In the genomic region with DNA sequence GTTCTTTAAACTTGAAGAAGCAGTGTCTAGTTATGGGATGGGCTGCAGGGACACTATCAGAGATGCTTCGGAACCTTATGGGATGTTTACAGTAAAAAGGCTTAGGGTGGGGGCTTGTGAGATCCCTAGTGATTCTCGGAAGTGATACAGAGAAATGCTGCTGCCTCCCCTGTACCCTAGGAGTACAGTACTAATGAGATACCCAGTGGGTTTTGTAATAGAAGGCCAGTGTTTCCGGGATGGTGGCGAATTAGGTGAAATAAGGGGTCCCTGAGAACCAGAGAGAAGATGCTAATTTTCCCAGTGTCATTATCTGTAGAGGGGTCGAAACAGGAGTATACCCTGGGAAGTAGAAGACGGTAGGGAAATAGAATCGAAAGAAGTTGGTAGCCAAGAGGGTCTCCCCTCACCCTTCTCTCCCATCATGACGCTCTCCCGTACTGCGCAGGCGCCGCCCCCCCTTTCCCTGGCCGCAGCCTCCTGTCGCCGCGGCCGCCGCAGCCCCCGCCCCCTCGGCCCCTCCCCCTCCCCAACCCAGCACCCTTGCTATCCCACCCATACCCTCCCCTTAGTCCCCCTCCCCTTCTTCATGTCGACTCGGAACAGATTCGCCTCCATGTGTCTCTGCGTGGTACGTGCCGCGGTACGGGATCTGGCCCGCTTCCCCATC, we compare ENCODE assay signal across 9 mouse cellular contexts. TPM values are rescaled to one million over a fixed set of nuclear protein-coding genes. Genes with fewer than 3 reads are reported as not detected.
A peak's percentile ranks its signal among the peaks of the same experiment; 100 is the strongest.
DNase-seq lines count a peak whose midpoint lies in the region; ATAC-seq and TF ChIP-seq lines count a peak whose summit lies in the region.
"Had no signal": no experiment of that assay in that cellular context is flagged by ENCODE, and none has a peak within 500 bp of the region (broad histone marks: within the 10 kb centered on the region; RNA-seq: fewer than 3 reads in every experiment).

No protein-coding gene starts in this region.

- H3K36me3 ChIP-seq in lung, embryonic 16.5 days (ENCODE audit: control insufficient read depth, insufficient read depth, low read length), result no peaks in the 10 kb centered on the region
- H3K36me3 ChIP-seq in hindbrain, postnatal 0 days (ENCODE audit: insufficient read depth, low read length), result no peaks in the 10 kb centered on the region
- no peaks in the 10 kb centered on the region for H3K36me3 ChIP-seq in midbrain, embryonic 16.5 days (ENCODE audit: control insufficient read depth, insufficient read depth, low read length)

- 0 out of 2 replicates have a peak, but pooled peaks cover 2% of the 10 kb centered on the region for H3K27me3 ChIP-seq in lung, embryonic 16.5 days (ENCODE audit: control insufficient read depth, insufficient read depth, low read depth, low read length)
- H3K27me3 ChIP-seq in hindbrain, postnatal 0 days (ENCODE audit: insufficient read depth, low read length), result no peaks in the 10 kb centered on the region
- no peaks in the 10 kb centered on the region for H3K27me3 ChIP-seq in midbrain, embryonic 16.5 days (ENCODE audit: control insufficient read depth, insufficient read depth, low read depth, low read length)

- peak overlapping the region; percentile 59 for H3K4me2 ChIP-seq in lung, embryonic 16.5 days (ENCODE audit: low read depth, low read length)
- H3K4me2 ChIP-seq in hindbrain, postnatal 0 days (ENCODE audit: low read depth, low read length), result peak overlapping the region; percentile 65
- H3K4me2 ChIP-seq in midbrain, embryonic 16.5 days (ENCODE audit: low read length), result peak overlapping the region; percentile 73

- TF ChIP-seq CTCF in hindbrain, postnatal 0 days (IDR thresholded peaks at IDR 0.05; ENCODE audit: low read depth), result no peak

- H3K9me3 ChIP-seq in lung, embryonic 16.5 days (ENCODE audit: control insufficient read depth, low read length), result no peaks in the 10 kb centered on the region
- no peaks in the 10 kb centered on the region for H3K9me3 ChIP-seq in hindbrain, postnatal 0 days (ENCODE audit: low read length)
- no peaks in the 10 kb centered on the region for H3K9me3 ChIP-seq in midbrain, embryonic 16.5 days (replicated peaks; ENCODE audit: control insufficient read depth, low read length, poor library complexity, severe bottlenecking)

- H3K9ac ChIP-seq in lung, embryonic 16.5 days (ENCODE audit: low read length), result peak overlapping the region; percentile 52; the same call in 1 of the 2 replicates
- peak overlapping the region; percentile 51 for H3K9ac ChIP-seq in hindbrain, postnatal 0 days (replicated peaks; ENCODE audit: low read length)
- H3K9ac ChIP-seq in midbrain, embryonic 16.5 days (ENCODE audit: low read depth, low read length), result peak overlapping the region; percentile 66

- peak; percentile 34 for DNase-seq in CD4-positive, CD25-positive, alpha-beta regulatory T cell, adult 2 months (ENCODE audit: low read depth, low spot score)
- DNase-seq in lung, postnatal 25 days (ENCODE audit: low spot score), result no peak
- DNase-seq in hindbrain, postnatal 0 days (ENCODE audit: low spot score), result peak; percentile 75
- DNase-seq in layer of hippocampus, adult 8-10 months (ENCODE audit: low spot score in 2 of 2), result no peak
- DNase-seq in adrenal gland, adult 18-20 months (ENCODE audit: low spot score in 2 of 2), result no peak

- H3K27ac ChIP-seq in lung, embryonic 16.5 days (ENCODE audit: low read length), result no peak overlapping the region
- peak overlapping the region; percentile 54 for H3K27ac ChIP-seq in hindbrain, postnatal 0 days
- peak overlapping the region; percentile 63 for H3K27ac ChIP-seq in midbrain, embryonic 16.5 days (ENCODE audit: low read length)
- H3K27ac ChIP-seq: macrophage had no signal

- no peak for ATAC-seq in CD4-positive, CD25-positive, alpha-beta regulatory T cell, adult 4 months
- ATAC-seq in lung, embryonic 16.5 days (ENCODE audit: low read depth), result no peak
- ATAC-seq in hindbrain, postnatal 0 days, result no peak
- no peak for ATAC-seq in midbrain, embryonic 16.5 days

- H3K4me1 ChIP-seq in lung, embryonic 16.5 days (replicated peaks; ENCODE audit: control insufficient read depth, insufficient read depth, low read length), result peaks cover 56% of the 10 kb centered on the region
- H3K4me1 ChIP-seq in hindbrain, postnatal 0 days (ENCODE audit: insufficient read depth, low read length), result peaks cover 52% of the 10 kb centered on the region
- H3K4me1 ChIP-seq in midbrain, embryonic 16.5 days (ENCODE audit: control insufficient read depth, insufficient read depth, low read length), result peaks cover 80% of the 10 kb centered on the region

- H3K4me3 ChIP-seq in lung, embryonic 16.5 days (ENCODE audit: low read length), result peak overlapping the region; percentile 40
- H3K4me3 ChIP-seq in hindbrain, postnatal 0 days (ENCODE audit: low read length), result peak overlapping the region; percentile 36
- H3K4me3 ChIP-seq in midbrain, embryonic 16.5 days (ENCODE audit: low read depth, low read length), result peak overlapping the region; percentile 42

- 6% methylated on average over 19 of the region's 29 CpGs for WGBS in lung, embryonic 16.5 days
- WGBS in hindbrain, postnatal 0 days, result 4% methylated on average over 16 of the region's 29 CpGs
- WGBS in midbrain, embryonic 16.5 days, result 4% methylated on average over 26 of the region's 29 CpGs

RNA-seq across cellular contexts. Expression of a gene that starts 6.9 kb away (rescaled TPM):
- polyA plus RNA-seq in CD4-positive, CD25-positive, alpha-beta regulatory T cell, adult 4 months (2017; shearing (Covaris generic)), result 10 to 100 TPM in 1 of 2 experiments, 1 to 10 TPM in 1; 9.4 to 17.1 TPM
- polyA plus RNA-seq in lung, embryonic 16.5 days (2015; fragmentation: Nextera tagmentation; extraction: Ambion mirVana), result 5.5 and 7.9 TPM in 2 replicates
- total RNA-seq in hindbrain, postnatal 0 days (2014; rRNA removed), result 209 and 225 TPM in 2 replicates
- 18.8 and 22.4 TPM in 2 replicates for polyA plus RNA-seq in hindbrain, postnatal 0 days (2015; fragmentation: Nextera tagmentation; extraction: Ambion mirVana)
- polyA plus RNA-seq in midbrain, embryonic 16.5 days (2015; fragmentation: Nextera tagmentation; extraction: Ambion mirVana), result 23.4 and 30.0 TPM in 2 replicates
- 100 to 1,000 TPM; 730 to 858 (median 789) TPM for total RNA-seq in layer of hippocampus, adult 8-10 months (2022)
- 10 to 100 TPM; 24.6 to 33.0 TPM for total RNA-seq in adrenal gland, adult 18-20 months (2021)

RNA-seq across cellular contexts. Expression of a gene that starts 8.4 kb away (rescaled TPM):
- polyA plus RNA-seq in CD4-positive, CD25-positive, alpha-beta regulatory T cell, adult 4 months (2017; shearing (Covaris generic)), result 100 to 1,000 TPM; 124 to 181 TPM
- polyA plus RNA-seq in lung, embryonic 16.5 days (2015; fragmentation: Nextera tagmentation; extraction: Ambion mirVana), result 90.0 and 92.0 TPM in 2 replicates
- 44.4 and 47.2 TPM in 2 replicates for total RNA-seq in hindbrain, postnatal 0 days (2014; rRNA removed)
- polyA plus RNA-seq in hindbrain, postnatal 0 days (2015; fragmentation: Nextera tagmentation; extraction: Ambion mirVana), result 65.2 and 75.2 TPM in 2 replicates
- polyA plus RNA-seq in midbrain, embryonic 16.5 days (2015; fragmentation: Nextera tagmentation; extraction: Ambion mirVana), result 56.3 and 61.6 TPM in 2 replicates
- 10 to 100 TPM; 60.3 to 69.1 (median 64.8) TPM for total RNA-seq in layer of hippocampus, adult 8-10 months (2022)
- total RNA-seq in adrenal gland, adult 18-20 months (2021), result 1,000 to 10,000 TPM in 1 of 2 experiments, 100 to 1,000 TPM in 1; 522 to 1,041 TPM

RNA-seq across cellular contexts. Expression of a gene that starts 23.2 kb away (rescaled TPM):
- 1 to 10 TPM; 4.0 to 4.6 TPM for polyA plus RNA-seq in CD4-positive, CD25-positive, alpha-beta regulatory T cell, adult 4 months (2017; shearing (Covaris generic))
- polyA plus RNA-seq in lung, embryonic 16.5 days (2015; fragmentation: Nextera tagmentation; extraction: Ambion mirVana), result 30.1 and 30.7 TPM in 2 replicates
- total RNA-seq in hindbrain, postnatal 0 days (2014; rRNA removed), result 20.9 and 37.3 TPM in 2 replicates
- 18.1 and 19.3 TPM in 2 replicates for polyA plus RNA-seq in hindbrain, postnatal 0 days (2015; fragmentation: Nextera tagmentation; extraction: Ambion mirVana)
- 21.9 and 26.1 TPM in 2 replicates for polyA plus RNA-seq in midbrain, embryonic 16.5 days (2015; fragmentation: Nextera tagmentation; extraction: Ambion mirVana)
- total RNA-seq in layer of hippocampus, adult 8-10 months (2022), result 10 to 100 TPM; 35.4 to 54.0 (median 41.6) TPM
- 10 to 100 TPM; 13.8 to 14.9 TPM for total RNA-seq in adrenal gland, adult 18-20 months (2021)

RNA-seq across cellular contexts. Expression of a gene that starts 28.0 kb away (rescaled TPM):
- 10 to 100 TPM; 41.3 to 43.5 TPM for polyA plus RNA-seq in CD4-positive, CD25-positive, alpha-beta regulatory T cell, adult 4 months (2017; shearing (Covaris generic))
- 58.1 and 59.5 TPM in 2 replicates for polyA plus RNA-seq in lung, embryonic 16.5 days (2015; fragmentation: Nextera tagmentation; extraction: Ambion mirVana)
- 34.3 and 47.9 TPM in 2 replicates for total RNA-seq in hindbrain, postnatal 0 days (2014; rRNA removed)
- 44.0 and 46.0 TPM in 2 replicates for polyA plus RNA-seq in hindbrain, postnatal 0 days (2015; fragmentation: Nextera tagmentation; extraction: Ambion mirVana)
- 51.2 and 58.6 TPM in 2 replicates for polyA plus RNA-seq in midbrain, embryonic 16.5 days (2015; fragmentation: Nextera tagmentation; extraction: Ambion mirVana)
- 10 to 100 TPM; 45.2 to 59.7 (median 49.7) TPM for total RNA-seq in layer of hippocampus, adult 8-10 months (2022)
- total RNA-seq in adrenal gland, adult 18-20 months (2021), result 10 to 100 TPM; 51.5 to 57.5 TPM

RNA-seq across cellular contexts. Expression of a gene that starts 30.3 kb away (rescaled TPM):
- polyA plus RNA-seq in CD4-positive, CD25-positive, alpha-beta regulatory T cell, adult 4 months (2017; shearing (Covaris generic)), result not detected
- polyA plus RNA-seq in lung, embryonic 16.5 days (2015; fragmentation: Nextera tagmentation; extraction: Ambion mirVana), result 0.18 TPM in 1 of 2 replicates, not detected in the other
- 2.3 and 2.8 TPM in 2 replicates for total RNA-seq in hindbrain, postnatal 0 days (2014; rRNA removed)
- 3.7 TPM in 2 replicates for polyA plus RNA-seq in hindbrain, postnatal 0 days (2015; fragmentation: Nextera tagmentation; extraction: Ambion mirVana)
- polyA plus RNA-seq in midbrain, embryonic 16.5 days (2015; fragmentation: Nextera tagmentation; extraction: Ambion mirVana), result 2.3 and 3.0 TPM in 2 replicates
- total RNA-seq in layer of hippocampus, adult 8-10 months (2022), result 1 to 10 TPM in 1 of 4 experiments, under 1 TPM in 3; 0.79 to 3.0 (median 0.90) TPM
- total RNA-seq in adrenal gland, adult 18-20 months (2021), result under 1 TPM in 1 of 2 experiments, not detected in 1; 0.50 TPM
- polyA plus RNA-seq: macrophage had no signal

Comparison
In these comparisons a context has a peak if more than half of its experiments do, and no peak if none do; other contexts are left out.
1. DNase-seq: peak in CD4-positive, CD25-positive, alpha-beta regulatory T cell, adult 2 months (single experiment) and hindbrain, postnatal 0 days (single experiment); none in lung, postnatal 25 days (single experiment), layer of hippocampus, adult 8-10 months (0 of 2) and adrenal gland, adult 18-20 months (0 of 2).
2. Peak in every context shown above with its lines, with median percentiles within 50 percentile points of each other: H3K4me2 ChIP-seq, H3K4me3 ChIP-seq and H3K9ac ChIP-seq.